Mouse (Mus musculus): ENCODE measurements around the gene Pik3r3. TPM values are rescaled to one million over a fixed set of nuclear protein-coding genes. Genes with fewer than 3 reads are reported as not detected.
"Not testable (repeated sequence)": the region's sequence is repeated elsewhere in the genome, so short reads cannot be mapped to it uniquely, and the experiment has no call there.

The Pik3r3 gene
- total and polyA plus RNA-seq, 3 experiments: 8.7 to 25.4 (median 21.1) TPM

DNA sequence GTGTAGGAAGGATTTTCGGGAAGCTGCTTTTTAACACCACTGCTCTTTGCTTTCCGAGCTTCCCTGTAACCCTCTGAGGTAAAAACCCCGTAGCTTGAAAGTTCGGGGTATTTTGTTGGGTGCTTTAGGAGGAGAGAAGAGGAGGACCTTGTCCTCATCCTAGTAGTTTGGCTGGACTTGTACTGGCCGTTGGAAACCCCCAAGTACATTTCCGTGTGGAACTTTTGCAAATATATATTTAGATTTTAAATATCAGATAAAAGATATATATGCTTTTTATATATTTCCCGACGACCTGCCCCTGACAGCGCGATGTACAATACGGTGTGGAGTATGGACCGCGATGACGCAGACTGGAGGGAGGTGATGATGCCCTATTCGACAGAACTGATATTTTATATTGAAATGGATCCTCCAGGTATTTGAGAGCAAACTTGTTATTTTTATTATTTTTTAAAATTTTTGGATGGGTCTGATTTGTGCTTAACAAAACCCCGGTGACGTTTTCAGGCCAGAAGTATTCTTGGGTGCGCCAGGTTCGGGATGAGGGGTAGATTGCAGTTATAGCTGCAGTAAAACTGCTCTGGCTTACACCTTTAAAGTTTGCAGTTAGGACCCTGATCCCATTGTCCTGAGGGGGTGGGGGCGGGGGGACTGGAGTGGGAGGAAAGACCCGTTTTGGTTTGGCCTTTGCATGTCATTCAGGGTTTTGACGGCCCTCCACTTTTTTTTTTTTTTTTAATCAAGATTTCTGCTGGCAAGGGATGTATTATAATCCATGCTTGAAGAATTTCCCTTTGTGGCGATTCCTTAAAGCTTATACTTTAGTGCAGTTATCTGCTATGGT lies 801 bp downstream of the Pik3r3 start:
- Histone ChIP-seq H3K4me3 (ENCODE audit: low read depth, low read length) (peak overlapping the region; percentile 76), H3K4me1 (ENCODE audit: insufficient read depth, low read depth, low read length) (peaks cover 20% of the 10 kb centered on the region), H3K9me3 (replicated peaks) (no peaks in the 10 kb centered on the region), H3K36me3 (replicated peaks) (no peaks in the 10 kb centered on the region), H3K27me3 (ENCODE audit: insufficient read depth, low read length) (no peaks in the 10 kb centered on the region)
- TF ChIP-seq GATA2 (IDR thresholded peaks at IDR 0.05; ENCODE audit: borderline replicate concordance, low read depth, low read length) (no peak), CTCF (IDR thresholded peaks at IDR 0.05; ENCODE audit: low read depth, low read length) (no peak), GATA1 (IDR thresholded peaks at IDR 0.05; ENCODE audit: borderline replicate concordance, low read length) (no peak), TAL1 (conservative IDR thresholded peaks at IDR 0.05; ENCODE audit: low read depth, low read length) (no peak), POLR2AphosphoS5 (IDR thresholded peaks at IDR 0.05; ENCODE audit: insufficient replicate concordance, low read depth, low read length) (no peak)
- no peak for DNase-seq (ENCODE audit: low spot score)
- no peak for ATAC-seq (ENCODE audit: extremely low read depth, insufficient number of reproducible peaks, low FRiP score, poor library complexity, severe bottlenecking)

- Histone ChIP-seq H3K4me1 (ENCODE audit: insufficient read depth, low read depth, low read length) (peaks cover 20% of the 10 kb centered on the region), H3K9me3 (replicated peaks) (no peaks in the 10 kb centered on the region), H3K4me3 (ENCODE audit: low read depth, low read length) (no peak overlapping the region; the same call in 1 of the 2 replicates), H3K27me3 (ENCODE audit: insufficient read depth, low read length) (no peaks in the 10 kb centered on the region), H3K36me3 (replicated peaks) (no peaks in the 10 kb centered on the region)
- TF ChIP-seq TAL1 (conservative IDR thresholded peaks at IDR 0.05; ENCODE audit: low read depth, low read length) (no peak), POLR2AphosphoS5 (IDR thresholded peaks at IDR 0.05; ENCODE audit: insufficient replicate concordance, low read depth, low read length) (no peak), GATA2 (IDR thresholded peaks at IDR 0.05; ENCODE audit: borderline replicate concordance, low read depth, low read length) (no peak), GATA1 (IDR thresholded peaks at IDR 0.05; ENCODE audit: borderline replicate concordance, low read length) (no peak), CTCF (IDR thresholded peaks at IDR 0.05; ENCODE audit: low read depth, low read length) (no peak)
- DNase-seq (ENCODE audit: low spot score): no peak
- ATAC-seq (ENCODE audit: extremely low read depth, insufficient number of reproducible peaks, low FRiP score, poor library complexity, severe bottlenecking): no peak
These were observed 1.4 kb downstream of the Pik3r3 start for GRCm38 (mm10) chr4:116222843-116223119.

GRCm38 (mm10) chr4:116243377-116243776 lies 22.0 kb downstream of the Pik3r3 start:
- H3K9me3 ChIP-seq (replicated peaks): no peaks in the 10 kb centered on the region
- H3K4me1 ChIP-seq (ENCODE audit: insufficient read depth, low read depth, low read length): peaks cover 15% of the 10 kb centered on the region
- DNase-seq (ENCODE audit: low spot score) (no peak), ATAC-seq (ENCODE audit: extremely low read depth, insufficient number of reproducible peaks, low FRiP score, poor library complexity, severe bottlenecking) (no peak)
- no peak overlapping the region for H3K4me3 ChIP-seq (ENCODE audit: low read depth, low read length)
- H3K27me3 ChIP-seq (ENCODE audit: insufficient read depth, low read length): no peaks in the 10 kb centered on the region
- TF ChIP-seq TAL1 (conservative IDR thresholded peaks at IDR 0.05; ENCODE audit: low read depth, low read length): no peak
- TF ChIP-seq CTCF (IDR thresholded peaks at IDR 0.05; ENCODE audit: low read depth, low read length): no peak
- TF ChIP-seq POLR2AphosphoS5 (IDR thresholded peaks at IDR 0.05; ENCODE audit: insufficient replicate concordance, low read depth, low read length): no peak
- no peak for TF ChIP-seq GATA1 (IDR thresholded peaks at IDR 0.05; ENCODE audit: borderline replicate concordance, low read length)
- TF ChIP-seq GATA2 (IDR thresholded peaks at IDR 0.05; ENCODE audit: borderline replicate concordance, low read depth, low read length): no peak
- H3K36me3 ChIP-seq (replicated peaks): no peaks in the 10 kb centered on the region

DNA sequence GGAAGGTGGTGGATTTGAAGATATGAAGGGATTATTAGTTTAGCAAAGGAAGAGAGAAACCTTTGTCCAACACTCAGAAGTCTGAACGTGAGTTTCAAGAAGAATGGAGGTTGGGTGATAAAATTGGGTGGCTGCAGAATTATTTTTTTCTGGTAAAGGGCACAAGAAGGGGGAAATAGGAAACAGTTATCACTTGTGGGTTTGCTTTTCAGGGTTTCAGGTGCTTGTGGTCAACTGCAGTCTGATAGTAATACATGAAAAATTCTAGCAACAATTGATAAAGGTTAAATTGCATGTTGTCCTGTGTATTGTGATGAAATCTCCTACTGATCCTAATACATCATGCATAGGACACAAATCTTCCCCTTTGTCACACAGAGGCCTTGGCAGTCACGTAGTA lies 22.8 kb downstream of the Pik3r3 start:
- Histone ChIP-seq H3K9me3 (replicated peaks) (no peaks in the 10 kb centered on the region), H3K36me3 (replicated peaks) (no peaks in the 10 kb centered on the region), H3K4me3 (ENCODE audit: low read depth, low read length) (no peak overlapping the region), H3K27me3 (ENCODE audit: insufficient read depth, low read length) (no peaks in the 10 kb centered on the region), H3K4me1 (ENCODE audit: insufficient read depth, low read depth, low read length) (peaks cover 24% of the 10 kb centered on the region)
- DNase-seq (ENCODE audit: low spot score) (no peak), ATAC-seq (ENCODE audit: extremely low read depth, insufficient number of reproducible peaks, low FRiP score, poor library complexity, severe bottlenecking) (no peak)
- TF ChIP-seq GATA2 (IDR thresholded peaks at IDR 0.05; ENCODE audit: borderline replicate concordance, low read depth, low read length) (no peak), TAL1 (conservative IDR thresholded peaks at IDR 0.05; ENCODE audit: low read depth, low read length) (no peak)

GRCm38 (mm10) chr4:116245926-116246325 lies 24.5 kb downstream of the Pik3r3 start:
- not testable (repeated sequence) for H3K9me3 ChIP-seq (replicated peaks); DNase-seq (ENCODE audit: low spot score); H3K27me3 ChIP-seq (ENCODE audit: insufficient read depth, low read length); ATAC-seq (ENCODE audit: extremely low read depth, insufficient number of reproducible peaks, low FRiP score, poor library complexity, severe bottlenecking); H3K36me3 ChIP-seq (replicated peaks); H3K4me3 ChIP-seq (ENCODE audit: low read depth, low read length)
- peaks cover 39% of the 10 kb centered on the region for H3K4me1 ChIP-seq (ENCODE audit: insufficient read depth, low read depth, low read length)

DNA sequence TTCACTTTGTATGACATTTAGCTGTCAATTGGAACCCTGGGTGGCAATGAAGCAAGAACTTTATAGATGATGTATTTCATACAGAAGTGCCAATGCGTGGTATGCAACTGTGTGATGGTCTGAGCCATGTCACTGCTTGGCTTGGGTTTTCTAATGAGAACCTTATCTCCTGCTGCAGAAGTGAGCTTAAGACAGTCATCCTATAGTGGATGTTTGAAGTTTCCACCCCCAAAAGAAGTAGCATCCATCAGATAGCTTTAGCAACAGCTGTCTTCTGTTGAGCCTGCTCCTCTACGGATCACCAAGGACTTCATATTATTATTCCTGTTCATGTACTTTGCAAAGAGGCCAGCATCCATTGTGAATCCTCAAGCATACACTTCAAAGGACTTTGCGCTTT lies 28.6 kb downstream of the Pik3r3 start:
- H3K9me3 ChIP-seq (replicated peaks): no peaks in the 10 kb centered on the region
- H3K4me3 ChIP-seq (ENCODE audit: low read depth, low read length): no peak overlapping the region
- TF ChIP-seq GATA1 (IDR thresholded peaks at IDR 0.05; ENCODE audit: borderline replicate concordance, low read length) (no peak), TAL1 (conservative IDR thresholded peaks at IDR 0.05; ENCODE audit: low read depth, low read length) (peak; percentile 62)
- peak; percentile 82 for ATAC-seq (ENCODE audit: extremely low read depth, insufficient number of reproducible peaks, low FRiP score, poor library complexity, severe bottlenecking)
- DNase-seq (ENCODE audit: low spot score): no peak
- H3K27me3 ChIP-seq (ENCODE audit: insufficient read depth, low read length): no peaks in the 10 kb centered on the region
- no peaks in the 10 kb centered on the region for H3K36me3 ChIP-seq (replicated peaks)
- H3K4me1 ChIP-seq (ENCODE audit: insufficient read depth, low read depth, low read length): peaks cover 38% of the 10 kb centered on the region

DNA sequence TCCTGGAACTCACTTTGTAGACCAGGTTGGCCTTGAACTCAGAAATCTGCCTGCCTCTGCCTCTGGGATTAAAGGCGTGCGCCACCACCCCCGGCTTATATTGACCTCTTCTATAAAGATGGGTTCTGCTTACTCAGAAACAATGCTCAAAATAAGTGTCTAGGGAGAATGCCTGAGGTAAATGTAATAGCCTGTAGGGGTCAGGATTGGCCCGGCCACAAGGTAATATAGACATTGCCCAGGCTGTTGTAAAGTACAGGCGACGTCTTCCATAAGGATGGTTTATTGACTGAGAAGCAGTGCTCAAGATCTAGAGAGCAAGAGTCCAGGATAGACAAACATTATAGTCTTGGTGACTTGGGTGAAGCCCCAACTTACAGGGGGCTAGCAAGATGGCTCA lies 46.8 kb downstream of the Pik3r3 start:
- no peaks in the 10 kb centered on the region for H3K27me3 ChIP-seq (ENCODE audit: insufficient read depth, low read length)
- no peaks in the 10 kb centered on the region for H3K4me1 ChIP-seq (ENCODE audit: insufficient read depth, low read depth, low read length)
- DNase-seq (ENCODE audit: low spot score): no peak
- no peak for ATAC-seq (ENCODE audit: extremely low read depth, insufficient number of reproducible peaks, low FRiP score, poor library complexity, severe bottlenecking)
- no peak overlapping the region for H3K4me3 ChIP-seq (ENCODE audit: low read depth, low read length)
- TF ChIP-seq POLR2AphosphoS5 (IDR thresholded peaks at IDR 0.05; ENCODE audit: insufficient replicate concordance, low read depth, low read length): no peak
- TF ChIP-seq GATA1 (IDR thresholded peaks at IDR 0.05; ENCODE audit: borderline replicate concordance, low read length): no peak
- TF ChIP-seq TAL1 (conservative IDR thresholded peaks at IDR 0.05; ENCODE audit: low read depth, low read length): no peak
- TF ChIP-seq CTCF (IDR thresholded peaks at IDR 0.05; ENCODE audit: low read depth, low read length): no peak
- TF ChIP-seq GATA2 (IDR thresholded peaks at IDR 0.05; ENCODE audit: borderline replicate concordance, low read depth, low read length): no peak
- H3K9me3 ChIP-seq (replicated peaks): no peaks in the 10 kb centered on the region
- H3K36me3 ChIP-seq (replicated peaks): peaks cover 8% of the 10 kb centered on the region
